In the genomic region with DNA sequence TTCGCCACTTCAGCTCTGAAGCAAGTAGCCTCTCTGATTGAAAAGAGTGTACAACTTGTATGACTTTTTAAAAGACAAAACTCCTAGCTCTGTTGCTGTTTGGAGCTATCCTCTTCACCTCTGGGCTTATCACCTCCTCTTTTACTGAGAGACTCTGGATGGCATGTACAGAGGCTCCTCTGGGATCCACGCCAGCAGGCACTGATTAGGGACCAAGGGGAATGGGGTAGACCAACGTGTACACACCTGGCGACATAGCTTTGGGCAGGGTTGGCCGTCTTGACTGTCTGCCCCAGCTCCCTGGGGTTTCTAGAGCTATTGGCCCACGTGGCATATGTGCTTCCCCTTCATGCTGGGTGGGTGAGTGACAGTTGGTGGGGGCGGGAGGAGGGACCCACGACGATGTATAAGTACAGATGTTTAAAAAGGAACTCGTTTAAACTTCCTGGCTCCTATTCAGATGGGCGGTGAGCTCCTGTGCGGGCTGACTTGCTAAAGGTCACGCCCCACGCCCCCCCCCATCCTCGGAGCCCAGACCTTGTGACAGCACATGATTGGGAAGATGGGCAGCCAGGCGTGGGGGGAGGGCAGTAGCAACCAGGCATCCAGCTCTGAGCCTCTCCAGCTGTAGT, we compare ENCODE assay signal across 13 mouse cellular contexts.
A peak's percentile ranks its signal among the peaks of the same experiment; 100 is the strongest.
DNase-seq lines count a peak whose midpoint lies in the region; ATAC-seq lines count a peak whose summit lies in the region.
"Had no signal": no experiment of that assay in that cellular context is flagged by ENCODE, and none has a peak within 500 bp of the region (broad histone marks: within the 10 kb centered on the region; RNA-seq: fewer than 3 reads in every experiment).

No protein-coding gene starts in this region.

- 52% methylated on average over 16 of the region's 16 CpGs for WGBS in heart, embryonic 11.5 days (ENCODE audit: insufficient replicate concordance)
- WGBS in forebrain, embryonic 14.5 days: 60% methylated on average over 16 of the region's 16 CpGs

- no peaks in the 10 kb centered on the region for H3K9me3 ChIP-seq in heart, embryonic 11.5 days (replicated peaks; ENCODE audit: control insufficient read depth, low read length)
- H3K9me3 ChIP-seq in forebrain, embryonic 14.5 days (replicated peaks; ENCODE audit: control insufficient read depth, low read length): no peaks in the 10 kb centered on the region
- H3K9me3 ChIP-seq: limb, embryonic 12.5 days; midbrain, embryonic 13.5 days; stomach, embryonic 15.5 days had no signal

- peak overlapping the region; percentile 36; the same call in 1 of the 2 replicates for H3K27ac ChIP-seq in heart, embryonic 11.5 days (ENCODE audit: low read depth, low read length)
- no peak overlapping the region for H3K27ac ChIP-seq in forebrain, embryonic 14.5 days (ENCODE audit: low read depth, low read length)
- H3K27ac ChIP-seq: limb, embryonic 12.5 days; midbrain, embryonic 13.5 days had no signal

- no peak overlapping the region for H3K4me2 ChIP-seq in heart, embryonic 11.5 days
- no peak overlapping the region for H3K4me2 ChIP-seq in forebrain, embryonic 14.5 days (ENCODE audit: low read length)
- H3K4me2 ChIP-seq: limb, embryonic 12.5 days; midbrain, embryonic 13.5 days; stomach, embryonic 15.5 days had no signal

- intact Hi-C loops in heart, postnatal 14 days (cut with DNase I): loop anchor here (5.0 kb wide), 1 partner anchor 91 kb away; a partner anchor contains a TSS
- intact Hi-C loops in left cerebral cortex, postnatal 14 days (cut with DNase I): loop anchor here (10.0 kb wide), 1 partner anchor 248 kb away; no protein-coding TSS in a partner anchor

- H3K36me3 ChIP-seq in heart, embryonic 11.5 days (ENCODE audit: control insufficient read depth, insufficient read depth, low read length): no peaks in the 10 kb centered on the region
- no peaks in the 10 kb centered on the region for H3K36me3 ChIP-seq in forebrain, embryonic 14.5 days (ENCODE audit: control insufficient read depth, insufficient read depth, low read length)
- H3K36me3 ChIP-seq: midbrain, embryonic 13.5 days had no signal

- DNase-seq in heart, postnatal 14 days: no peak
- peak; percentile 33 to 59 for DNase-seq in thymus, postnatal 36 days
- DNase-seq in thymus, postnatal 10 days (ENCODE audit: low spot score in 2 of 2): no peak
- peak; percentile 37 for DNase-seq in induced T-regulatory cell, adult 2 months (ENCODE audit: low read depth)
- no peak for DNase-seq in adipocyte (ENCODE audit: low spot score)
- no peak for DNase-seq in left cerebral cortex, postnatal 14 days (ENCODE audit: low spot score in 2 of 2)
- DNase-seq in forebrain, embryonic 14.5 days (ENCODE audit: low spot score): no peak
- DNase-seq: adrenal gland, postnatal 25 days; gastrocnemius, postnatal 25 days had no signal

- H3K9ac ChIP-seq in heart, embryonic 11.5 days (ENCODE audit: low read depth, low read length): no peak overlapping the region
- no peak overlapping the region for H3K9ac ChIP-seq in forebrain, embryonic 14.5 days (ENCODE audit: low read length)
- H3K9ac ChIP-seq: limb, embryonic 12.5 days; midbrain, embryonic 13.5 days; stomach, embryonic 15.5 days had no signal

- H3K4me3 ChIP-seq in heart, embryonic 11.5 days (ENCODE audit: low read depth, low read length): no peak overlapping the region
- no peak overlapping the region for H3K4me3 ChIP-seq in forebrain, embryonic 14.5 days (ENCODE audit: low read depth, low read length)
- H3K4me3 ChIP-seq: limb, embryonic 12.5 days; midbrain, embryonic 13.5 days; stomach, embryonic 15.5 days had no signal

- H3K27me3 ChIP-seq in heart, embryonic 11.5 days (ENCODE audit: control insufficient read depth, insufficient read depth, low read length): 0 out of 2 replicates have a peak, but pooled peaks cover 4% of the 10 kb centered on the region
- no peaks in the 10 kb centered on the region for H3K27me3 ChIP-seq in forebrain, embryonic 14.5 days (replicated peaks; ENCODE audit: control insufficient read depth, insufficient read depth, low read length)
- H3K27me3 ChIP-seq: limb, embryonic 12.5 days; midbrain, embryonic 13.5 days; stomach, embryonic 15.5 days had no signal

- peaks cover 15% of the 10 kb centered on the region for H3K4me1 ChIP-seq in heart, embryonic 11.5 days (ENCODE audit: control insufficient read depth, insufficient read depth, low read length)
- 0 out of 2 replicates have a peak, but pooled peaks cover 3% of the 10 kb centered on the region for H3K4me1 ChIP-seq in forebrain, embryonic 14.5 days (ENCODE audit: control insufficient read depth, insufficient read depth, low read length)

- no peak for ATAC-seq in heart, embryonic 11.5 days (replicated peaks; ENCODE audit: insufficient number of reproducible peaks, low FRiP score, low TSS enrichment)
- no peak for ATAC-seq in forebrain, embryonic 14.5 days

Comparison
In these comparisons a context has a peak if more than half of its experiments do, and no peak if none do; other contexts are left out.
1. DNase-seq: peak in thymus, postnatal 36 days (2 of 2) and induced T-regulatory cell, adult 2 months (single experiment); none in heart, postnatal 14 days (0 of 2), thymus, postnatal 10 days (0 of 2), adipocyte (single experiment), left cerebral cortex, postnatal 14 days (0 of 2) and forebrain, embryonic 14.5 days (single experiment).